Mouse (Mus musculus): ENCODE results near the gene Hes2.

GRCm38 (mm10) chr4:152112329-152112728, 46.3 kb upstream of the Hes2 start:
- TF ChIP-seq CTCF (conservative IDR thresholded peaks at IDR 0.05; ENCODE audit: low read length) (no peak), POU5F1 (IDR thresholded peaks at IDR 0.05; ENCODE audit: borderline replicate concordance, low read length) (no peak), NANOG (IDR thresholded peaks at IDR 0.05; ENCODE audit: borderline replicate concordance, low read length) (no peak)
